Mouse (Mus musculus): Measurements from ENCODE around the gene Cyp8b1.
A peak's percentile ranks its signal among the peaks of the same experiment; 100 is the strongest.

Gene Cyp8b1

DNA sequence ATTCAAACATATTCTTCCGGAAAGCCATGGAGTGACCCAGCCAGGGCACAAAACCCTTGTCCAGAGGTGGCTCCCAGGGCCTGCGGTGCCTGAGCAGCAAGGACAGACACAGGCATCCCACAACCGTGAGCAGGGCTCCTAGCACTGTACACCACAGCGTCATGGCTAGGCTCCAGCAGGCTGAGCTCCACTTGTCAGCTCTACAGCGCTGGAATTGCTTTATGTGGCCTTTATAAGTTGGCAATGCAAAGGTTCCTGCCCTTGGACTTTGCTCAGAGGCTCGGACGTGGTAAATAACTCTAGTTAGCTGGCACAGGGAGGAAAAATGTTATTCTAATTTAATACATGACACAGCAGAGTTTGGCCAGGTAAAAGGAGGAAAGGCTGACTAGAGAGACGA is at the start of gene Cyp8b1:
Cyp8b1 (minus strand) TSS at position 204 of the 400 bp plus-strand sequence.
- no peak for DNase-seq

- no peak for DNase-seq
Observed at GRCm38 (mm10) chr9:121964941-121965340, 48.8 kb upstream of the Cyp8b1 start.

DNA sequence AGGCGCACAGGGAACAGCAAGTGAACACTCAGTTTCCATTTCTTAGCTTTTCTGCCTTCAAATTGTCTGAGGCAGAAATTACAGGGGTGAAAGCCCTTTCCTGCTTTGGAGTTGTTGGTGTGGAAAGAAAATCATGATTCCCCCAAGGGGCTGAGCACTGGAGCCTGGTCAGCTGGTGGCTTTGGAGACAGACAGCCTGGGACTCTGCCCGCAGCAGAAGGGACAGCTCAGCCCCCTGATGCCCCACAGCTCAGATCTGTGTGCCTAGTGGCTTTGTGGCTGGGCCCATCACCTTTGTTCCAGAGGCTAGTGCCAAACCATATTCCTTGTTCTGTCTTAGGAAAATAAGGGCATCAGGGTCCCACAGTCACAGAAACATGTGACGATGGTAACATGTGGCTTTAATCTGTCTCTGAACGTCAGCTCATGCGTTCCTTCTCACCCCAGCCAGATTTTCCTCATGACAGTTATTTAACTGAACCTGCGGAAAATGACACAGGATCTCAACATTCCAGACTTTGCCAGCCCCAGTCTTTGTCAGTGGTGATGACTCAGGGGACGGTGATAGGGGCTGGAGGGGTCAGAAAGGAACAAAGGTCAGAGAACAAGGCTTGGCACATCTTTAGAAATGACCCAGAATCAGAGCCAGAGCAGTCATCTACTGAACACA is 44.0 kb upstream of the Cyp8b1 start:
- no peak for DNase-seq

DNA sequence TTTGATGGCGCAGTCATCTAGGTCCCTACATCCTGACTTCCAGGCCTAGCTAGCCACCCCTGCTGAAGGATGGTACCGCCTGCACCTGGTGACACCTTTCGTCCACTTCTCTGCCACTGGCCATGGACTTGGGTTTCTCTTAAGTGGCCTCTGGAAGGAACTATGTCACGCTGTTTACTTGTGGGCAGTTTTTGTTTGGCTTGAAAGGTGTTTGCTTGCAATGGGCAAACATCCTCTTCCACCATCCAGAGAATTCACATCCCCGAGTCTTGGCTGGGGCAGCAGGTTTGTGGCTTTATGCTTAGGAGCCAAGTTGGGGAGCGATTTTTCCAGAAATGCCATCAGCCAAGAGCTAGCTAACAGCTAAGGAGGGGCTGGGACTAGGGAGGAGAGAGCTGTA is 36.5 kb upstream of the Cyp8b1 start:
- no peak for DNase-seq

DNA sequence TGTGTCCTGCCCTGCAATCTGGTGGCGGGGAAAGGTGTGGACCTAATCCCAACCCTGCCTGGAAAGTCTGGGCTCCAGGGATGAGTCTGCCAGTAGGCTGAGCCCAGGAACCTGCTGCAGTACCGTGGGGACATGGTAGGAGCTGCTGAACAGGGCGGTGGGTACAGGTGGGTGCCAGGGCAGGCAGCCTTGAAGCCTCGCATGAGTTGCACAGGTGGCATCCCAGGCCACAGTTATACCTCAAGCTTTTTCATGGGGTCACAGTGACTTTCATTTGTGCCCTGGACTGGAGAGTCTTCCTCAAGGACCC is 35.0 kb upstream of the Cyp8b1 start:
- no peak for DNase-seq

- DNase-seq = no peak
Observed at GRCm38 (mm10) chr9:121950418-121951113, 34.5 kb upstream of the Cyp8b1 start, which contains the start of gene Fam198a. Fam198a (plus strand) TSS chr9:121950988.

DNA sequence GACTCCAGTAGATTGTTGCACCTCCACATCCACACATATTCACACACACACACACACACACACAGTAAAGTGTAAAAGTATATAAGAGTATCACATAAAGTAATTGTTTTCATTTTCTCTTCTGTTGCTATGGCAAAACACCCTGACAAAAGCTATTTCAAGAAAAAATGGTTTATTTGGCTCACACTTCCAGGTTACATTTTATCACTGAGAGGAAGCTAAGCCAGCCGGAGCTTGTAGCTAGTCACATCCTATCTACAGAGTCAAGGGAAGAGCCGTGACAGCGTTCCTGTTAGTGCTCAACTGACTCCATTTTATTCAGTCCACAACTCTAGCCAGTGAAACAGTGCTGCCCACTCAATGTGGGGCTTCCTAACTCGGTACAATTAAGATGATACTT is 32.3 kb upstream of the Cyp8b1 start:
- DNase-seq = no peak

DNA sequence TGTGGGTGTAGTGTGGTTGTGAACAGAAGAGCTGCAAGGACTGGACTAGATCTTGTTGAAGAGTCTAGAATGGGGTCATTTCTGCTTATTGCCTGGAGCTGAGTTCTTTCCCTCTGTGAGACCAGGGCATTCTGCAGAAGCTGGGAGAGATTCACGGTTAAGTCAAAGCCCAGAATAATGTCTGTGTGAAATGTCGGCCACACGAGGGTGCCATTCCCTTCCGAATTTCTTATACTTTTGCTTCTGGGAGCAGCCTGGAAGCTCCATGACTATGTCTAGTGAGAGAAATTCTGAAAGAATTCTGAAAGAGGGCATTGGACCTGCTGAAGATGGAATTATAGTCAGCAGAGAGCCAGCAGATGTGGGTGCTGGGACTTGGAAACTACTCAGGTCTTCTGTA is 31.7 kb upstream of the Cyp8b1 start:
- DNase-seq = peak; percentile 8

- DNase-seq = no peak
Observed at GRCm38 (mm10) chr9:121943628-121944027, 27.5 kb upstream of the Cyp8b1 start.

DNA sequence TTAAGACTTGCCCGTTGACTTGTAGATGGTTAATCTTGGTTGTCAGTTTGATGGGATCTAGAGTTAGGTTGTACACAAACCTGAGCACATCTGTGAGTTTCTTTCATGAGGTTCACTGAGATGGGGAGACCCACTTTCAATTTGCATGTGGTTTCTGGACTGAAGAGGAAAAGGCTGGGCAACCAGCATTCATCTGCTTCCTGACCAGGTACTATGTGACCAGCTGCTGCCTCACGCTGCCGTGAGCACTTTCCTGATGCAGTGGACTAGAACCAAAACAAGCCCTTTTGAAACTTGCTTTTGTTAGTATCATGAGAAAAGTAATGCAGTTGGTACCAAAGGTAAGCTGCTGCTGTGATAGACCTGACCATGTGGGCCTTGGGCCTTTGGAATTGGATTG is 26.9 kb upstream of the Cyp8b1 start:
- no peak for DNase-seq

DNA sequence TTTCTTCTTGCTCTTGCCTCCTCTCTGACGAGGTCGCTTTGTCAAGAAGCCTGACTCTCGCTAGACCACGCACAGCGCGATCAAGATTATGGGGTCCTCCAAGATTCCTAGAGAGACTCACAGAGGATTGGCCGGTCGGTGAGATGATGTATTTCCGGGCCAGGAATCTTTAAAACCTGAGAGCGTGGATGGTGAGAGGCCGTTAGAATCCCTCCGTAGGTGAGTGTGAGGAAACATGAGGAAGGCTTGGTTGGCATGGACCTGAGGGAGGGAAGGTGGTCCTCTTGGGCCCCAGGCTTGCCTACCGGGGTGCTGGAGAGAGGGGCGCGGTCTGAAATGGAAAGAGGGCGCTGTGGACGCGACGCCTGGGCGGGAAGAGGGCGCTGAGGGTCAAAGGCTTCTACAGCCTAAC is 21.8 kb upstream of the Cyp8b1 start:
- DNase-seq = peak; percentile 11

GRCm38 (mm10) chr9:121937451-121937864 is 21.4 kb upstream of the Cyp8b1 start:
- DNase-seq = peak; percentile 58

DNA sequence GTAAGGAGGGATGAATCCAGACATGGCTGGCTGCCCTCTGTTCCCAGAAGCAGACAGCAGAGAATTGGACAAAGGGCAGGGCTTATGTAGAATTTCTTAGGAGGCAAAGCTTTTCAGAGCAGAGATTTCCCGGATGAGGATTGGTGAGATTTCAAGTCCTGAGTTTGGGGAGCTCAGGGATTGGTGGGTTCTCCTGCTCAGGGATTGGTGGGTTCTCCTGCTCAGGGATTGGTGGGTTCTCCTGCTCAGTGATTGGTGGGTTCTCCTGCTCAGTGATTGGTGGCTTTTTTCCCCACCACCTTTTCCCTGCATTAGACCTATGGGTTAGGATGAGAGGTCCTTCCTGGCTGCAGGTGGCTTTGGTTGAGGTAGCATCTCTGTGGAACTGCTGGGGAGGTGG is 20.8 kb upstream of the Cyp8b1 start:
- no peak for DNase-seq

- no peak for DNase-seq
Observed at GRCm38 (mm10) chr9:121934856-121935255, 18.8 kb upstream of the Cyp8b1 start.

GRCm38 (mm10) chr9:121928498-121928897 is 12.4 kb upstream of the Cyp8b1 start:
- DNase-seq = peak; percentile 56

DNA sequence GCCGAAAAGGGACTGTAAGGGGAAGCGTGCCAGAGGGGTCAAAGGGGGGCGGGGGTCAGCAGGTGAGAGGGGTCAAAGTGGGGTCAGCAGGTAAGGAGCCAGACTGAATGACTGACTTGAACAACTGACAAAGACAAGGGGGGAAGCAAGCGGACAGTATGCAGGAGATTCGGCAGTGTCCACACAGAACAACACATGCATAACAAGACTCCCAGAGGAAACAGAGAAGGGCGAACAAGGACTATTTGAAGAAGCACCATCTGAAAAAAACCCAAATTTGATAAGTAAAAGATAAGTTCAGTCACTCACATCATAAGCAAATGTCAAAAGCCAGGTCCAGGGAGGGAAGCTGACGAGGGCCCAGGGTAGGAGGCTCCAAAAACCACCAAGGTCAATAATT is 11.6 kb upstream of the Cyp8b1 start:
- no peak for DNase-seq

DNA sequence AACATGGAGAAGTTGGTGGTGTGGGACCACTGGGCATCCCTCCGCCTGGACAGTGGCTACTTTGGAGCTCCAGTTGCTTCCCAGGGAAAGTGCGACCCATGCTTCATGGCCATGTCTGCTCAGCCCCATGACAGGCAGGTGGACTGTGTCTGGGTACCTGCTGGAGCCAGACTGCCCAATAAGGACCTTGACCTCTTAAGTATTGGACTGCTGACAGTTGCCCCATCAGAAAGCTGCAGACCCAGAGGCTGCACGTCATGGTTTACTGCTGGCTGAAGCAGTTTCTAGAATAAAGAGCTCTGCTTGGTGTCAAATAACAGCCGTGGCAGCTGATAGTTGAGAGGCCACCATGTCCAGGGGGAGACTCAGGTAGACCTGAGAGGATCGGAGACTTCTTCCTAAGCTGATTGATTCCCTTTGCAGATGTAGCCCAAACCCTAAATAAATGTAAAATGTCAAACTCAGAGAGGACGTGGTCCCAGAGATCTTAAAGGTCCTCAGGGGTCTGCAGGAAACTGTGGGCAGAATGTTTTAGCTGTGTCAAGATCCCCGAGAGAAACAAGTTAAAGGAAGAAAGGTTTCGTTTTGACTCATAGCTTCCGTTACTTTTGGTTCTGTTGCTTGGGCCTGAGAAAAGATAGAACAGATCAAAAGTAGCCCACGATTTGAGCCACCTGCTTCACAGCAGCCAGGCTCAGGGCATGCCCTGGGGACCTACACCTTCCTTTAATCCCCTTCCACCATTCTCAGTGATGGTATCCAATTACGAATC is 10.7 kb upstream of the Cyp8b1 start:
- no peak for DNase-seq

DNA sequence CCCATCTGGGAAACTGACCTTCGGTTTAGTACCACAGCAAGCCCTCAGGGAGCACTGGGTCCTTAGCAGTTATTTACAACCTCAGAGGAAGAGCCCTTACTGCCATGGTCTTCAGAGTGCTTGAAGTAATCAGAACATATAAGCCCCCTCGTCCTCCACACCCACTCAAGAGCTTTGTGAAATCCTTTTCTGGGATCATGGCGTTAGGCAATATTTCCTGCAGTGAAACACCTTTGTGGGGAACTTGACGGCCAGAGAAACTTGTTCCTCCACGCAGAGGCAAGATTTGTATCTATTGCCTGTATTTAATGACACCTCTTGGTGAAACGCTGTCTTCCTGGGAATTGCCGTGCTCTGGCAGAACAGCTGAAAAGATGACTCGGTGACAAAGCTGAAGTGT is 9.9 kb upstream of the Cyp8b1 start:
- DNase-seq = no peak

GRCm38 (mm10) chr9:121924901-121925560 is 8.9 kb upstream of the Cyp8b1 start:
- DNase-seq = no peak

- no peak for DNase-seq
Observed at GRCm38 (mm10) chr9:121923906-121924305, 7.8 kb upstream of the Cyp8b1 start.

- DNase-seq = no peak
Observed at GRCm38 (mm10) chr9:121923443-121923842, 7.3 kb upstream of the Cyp8b1 start.

DNA sequence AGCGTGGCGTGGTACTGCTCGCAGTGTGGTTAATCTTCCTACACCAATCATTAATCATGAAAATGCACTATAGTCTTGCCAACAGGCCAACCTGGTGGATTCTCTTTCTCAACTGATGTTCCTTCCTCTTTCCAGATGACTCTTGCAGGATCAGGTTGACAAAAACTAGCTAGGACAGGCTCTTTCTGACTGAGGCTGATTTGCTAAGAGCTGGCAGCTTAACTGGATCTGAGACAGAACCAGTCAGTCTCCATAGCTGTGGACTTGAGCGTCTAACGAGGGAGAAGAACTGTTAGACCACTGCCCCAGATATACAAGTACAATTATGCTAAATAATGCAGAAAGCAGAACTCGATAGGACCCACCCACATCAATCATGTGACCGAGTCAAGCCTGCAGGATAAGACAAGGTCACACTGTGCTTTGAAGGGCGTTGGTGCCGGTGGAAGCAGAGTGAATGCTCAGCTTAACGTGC is 3.0 kb upstream of the Cyp8b1 start:
- DNase-seq = no peak

DNA sequence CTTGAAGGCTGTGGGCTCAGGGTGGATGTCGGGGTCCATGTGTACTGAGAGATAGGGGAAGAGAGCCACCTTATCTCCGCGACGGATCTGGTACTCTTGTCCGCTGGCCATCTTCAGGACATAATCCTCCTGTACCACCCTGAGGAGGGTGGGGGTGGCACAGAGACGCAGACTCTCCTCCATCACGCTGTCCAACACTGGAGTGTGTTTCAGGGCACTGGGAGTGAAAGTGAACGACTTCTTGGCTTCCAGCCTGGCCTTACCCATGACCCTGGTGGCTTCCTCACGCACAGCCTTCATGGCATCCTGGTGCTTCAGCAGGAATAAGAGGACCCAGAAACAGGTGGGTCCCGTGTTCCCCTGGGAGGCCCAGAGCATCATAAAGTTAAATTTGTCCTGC is 1.0 kb downstream of the Cyp8b1 start:
- DNase-seq = no peak

Data from thymus, postnatal 14 days (tissue).